Mouse (Mus musculus): ENCODE measurements around the gene B9d2.

B9d2 gene

DNA sequence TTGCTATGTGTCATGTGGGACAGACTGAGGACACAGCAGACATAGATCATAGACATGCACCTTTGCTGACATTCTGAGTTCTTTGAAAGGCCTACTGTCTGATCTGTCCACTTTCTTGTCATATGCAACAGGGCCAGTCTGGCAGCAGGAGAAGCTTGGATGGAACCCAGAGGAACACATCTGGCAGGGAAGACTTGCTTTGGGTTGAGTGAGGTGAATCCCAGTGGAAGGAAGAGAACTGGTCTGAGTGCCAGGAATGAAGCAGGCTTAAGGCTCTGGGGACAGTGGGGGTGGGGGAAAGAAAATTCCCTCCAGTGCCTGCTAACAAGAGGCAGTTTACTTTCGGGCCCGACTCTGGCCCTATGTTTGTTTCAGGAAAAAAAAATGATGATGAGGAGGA is 49.3 kb downstream of the B9d2 start:
- no peak for DNase-seq (ENCODE audit: low read depth, low spot score)

DNA sequence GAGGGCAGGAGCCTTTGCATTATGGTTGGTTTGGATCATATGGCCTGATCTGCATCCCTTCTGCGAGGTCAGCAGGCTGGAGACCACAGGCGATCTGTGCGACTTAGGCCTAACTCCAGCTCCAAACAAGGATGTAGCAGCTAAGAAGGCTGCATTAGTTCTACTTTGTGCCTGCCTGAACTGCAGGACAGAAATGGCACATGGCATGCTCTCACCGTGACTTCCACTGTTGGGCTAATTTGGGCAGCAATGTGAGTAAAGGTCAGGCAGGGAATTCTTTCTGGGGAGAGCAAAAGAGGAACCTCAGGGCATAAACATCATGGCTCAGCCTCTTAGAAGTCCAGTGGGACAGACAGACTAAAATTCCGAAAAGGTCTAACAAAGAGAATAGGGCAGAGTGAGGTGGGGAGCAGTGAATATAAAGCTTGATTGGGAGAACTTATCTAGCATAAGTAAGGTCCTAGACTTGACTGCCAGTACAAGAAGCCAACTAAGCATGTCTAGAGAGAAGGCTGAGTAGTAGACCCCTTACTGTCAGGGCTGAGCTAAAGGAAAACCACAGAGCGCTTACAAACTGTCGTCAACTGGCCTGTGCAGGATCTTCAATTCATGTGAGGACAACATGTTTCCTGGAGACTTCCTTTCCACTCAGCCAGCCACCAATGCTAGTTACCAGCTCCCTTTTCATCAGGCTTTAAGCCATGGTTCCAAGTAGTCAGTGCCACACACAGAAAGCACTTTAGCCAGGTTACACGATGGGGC is 50.9 kb downstream of the B9d2 start:
- no peak for DNase-seq (ENCODE audit: low read depth, low spot score)

DNA sequence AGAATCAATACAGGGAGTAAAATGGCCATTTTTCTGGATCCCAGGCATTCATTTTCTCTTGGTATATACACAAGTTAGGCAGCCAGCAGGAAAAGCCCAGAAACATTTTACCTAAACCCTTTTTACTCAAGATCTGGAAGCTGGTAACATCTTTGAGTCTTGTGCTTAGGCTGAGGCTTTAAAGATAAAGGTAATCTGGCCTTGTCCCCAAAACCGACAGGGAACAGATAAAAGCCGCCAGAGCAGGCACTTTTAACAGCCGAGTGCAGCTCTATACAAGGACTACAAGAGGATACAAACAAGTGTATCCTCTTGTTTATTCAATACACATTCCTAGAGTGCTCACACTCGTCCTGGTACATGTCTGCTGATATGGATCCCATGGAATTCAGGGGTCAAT is 54.4 kb downstream of the B9d2 start:
- no peak for DNase-seq (ENCODE audit: low read depth, low spot score)

Measured in retina, postnatal 7 days (tissue).